Mouse (Mus musculus): ENCODE data around the gene 4930404H24Rik.
"Not testable (repeated sequence)": the region's sequence is repeated elsewhere in the genome, so short reads cannot be mapped to it uniquely, and the experiment has no call there.

4930404H24Rik gene

GRCm38 (mm10) chr2:153478583-153478982 is 14.0 kb upstream of the 4930404H24Rik start:
- DNase-seq (ENCODE audit: low spot score), result peak; percentile 34

DNA sequence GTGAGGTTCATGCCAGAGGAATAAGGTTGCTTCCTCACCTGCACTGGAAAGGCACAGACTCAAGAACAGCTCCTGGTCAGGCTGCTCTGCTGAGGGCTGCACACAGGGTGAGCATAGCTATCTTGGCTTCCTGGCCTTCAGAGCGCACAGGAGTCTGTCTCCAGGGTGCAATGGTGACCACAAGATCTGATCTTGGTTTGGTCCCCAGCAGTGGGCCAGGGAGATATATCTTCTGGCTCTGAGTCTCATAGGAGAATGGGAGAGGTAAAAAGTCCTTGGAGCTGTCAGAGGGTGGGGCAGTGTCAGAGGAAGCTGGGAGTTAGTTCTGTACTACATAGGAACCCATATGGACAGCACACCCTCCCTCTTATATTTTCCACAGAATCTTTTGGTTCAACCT is 13.1 kb upstream of the 4930404H24Rik start:
- no peak for DNase-seq (ENCODE audit: low spot score)

- DNase-seq (ENCODE audit: low spot score), result no peak
These were observed 11.3 kb upstream of the 4930404H24Rik start for GRCm38 (mm10) chr2:153481108-153481860.

DNA sequence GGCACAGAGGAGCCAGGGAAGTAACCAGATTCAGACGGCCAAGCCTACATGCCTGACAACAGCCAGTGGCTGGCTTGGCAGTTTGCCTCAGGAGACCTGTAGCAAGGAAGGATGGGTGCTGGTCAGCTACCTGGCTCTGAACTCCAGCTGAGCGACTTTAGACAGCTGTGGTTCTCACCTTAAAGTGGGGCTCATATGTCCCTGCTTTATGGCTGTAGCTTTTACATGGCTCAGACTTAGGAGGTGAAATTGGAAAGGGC is 10.8 kb upstream of the 4930404H24Rik start:
- no peak for DNase-seq (ENCODE audit: low spot score)

- no peak for DNase-seq (ENCODE audit: low spot score)
These were observed 9.2 kb upstream of the 4930404H24Rik start for GRCm38 (mm10) chr2:153483118-153483983.

DNA sequence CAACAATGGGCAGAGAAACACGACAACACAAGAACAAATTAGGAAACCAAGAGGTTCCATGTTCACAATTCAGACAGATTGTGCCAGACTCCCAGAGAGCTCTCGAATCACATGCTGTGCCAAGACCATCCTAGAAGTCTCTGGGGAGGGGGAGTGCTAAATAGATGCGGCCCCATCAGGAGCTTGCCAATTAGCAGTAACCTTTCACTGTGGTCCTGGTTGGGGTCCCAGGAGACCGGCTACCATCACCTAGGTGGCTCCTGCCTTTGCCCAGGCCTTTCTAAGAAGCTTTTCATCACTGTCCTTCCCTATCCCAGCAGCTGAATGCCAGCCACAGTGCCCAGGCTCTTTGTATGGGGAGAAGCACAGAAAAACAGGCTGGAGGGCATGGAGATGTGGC is 8.5 kb upstream of the 4930404H24Rik start:
- DNase-seq (ENCODE audit: low spot score), result no peak

- no peak for DNase-seq (ENCODE audit: low spot score)
These were observed 2.5 kb upstream of the 4930404H24Rik start for GRCm38 (mm10) chr2:153490116-153490515.

DNA sequence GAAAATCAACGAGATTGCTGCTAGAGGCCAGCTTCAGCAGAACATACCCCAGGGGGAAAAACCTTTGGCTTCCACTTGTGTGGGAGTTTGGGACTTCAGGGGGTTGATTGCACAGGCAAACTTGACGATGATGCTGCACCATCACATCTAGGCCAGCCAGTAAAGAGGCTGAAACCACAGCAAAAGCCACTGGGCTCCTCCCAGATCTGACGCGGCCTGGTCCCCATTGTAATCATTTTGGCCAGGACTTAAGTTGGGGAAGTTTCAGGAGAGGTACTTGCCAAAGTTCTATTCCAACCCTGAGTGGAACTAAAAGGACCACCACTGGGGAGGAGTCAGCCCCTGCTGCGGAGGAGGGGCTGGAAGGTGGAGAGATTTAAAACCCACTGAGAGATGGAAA is 1.6 kb upstream of the 4930404H24Rik start:
- DNase-seq (ENCODE audit: low spot score), result no peak

DNA sequence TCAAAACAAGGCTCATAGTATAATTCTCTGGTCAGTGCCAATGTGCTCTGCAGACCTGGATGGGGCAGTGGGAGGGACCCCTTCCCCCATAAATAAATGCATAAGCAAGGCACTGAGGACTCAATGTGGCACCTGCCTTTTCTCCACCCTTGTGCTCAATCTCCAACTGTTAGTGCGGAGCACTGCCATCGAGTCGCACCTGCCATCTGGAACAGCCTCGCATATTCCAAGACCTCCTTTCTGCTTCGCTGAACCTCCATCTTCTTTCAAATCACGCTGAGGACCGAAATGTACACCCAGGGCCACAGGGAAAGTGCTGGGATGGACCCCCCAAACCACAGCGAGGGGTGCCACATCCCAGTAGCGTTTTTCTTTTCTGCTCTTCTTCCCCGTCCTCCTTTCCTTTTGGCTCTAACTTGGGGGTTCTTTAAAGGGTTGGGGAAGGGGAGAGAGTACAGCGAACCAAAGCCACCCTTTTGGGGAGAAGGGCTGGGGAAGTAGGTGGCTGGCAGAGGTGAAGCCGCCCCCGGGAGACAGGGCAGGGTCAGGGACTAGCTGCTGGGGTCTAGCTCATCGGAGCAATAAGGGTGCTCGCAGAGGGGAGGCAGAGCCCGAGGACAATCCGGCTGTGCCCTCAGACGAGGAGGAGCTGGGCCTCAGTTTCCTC is 945 bp upstream of the 4930404H24Rik start:
- DNase-seq (ENCODE audit: low spot score), result no peak

- DNase-seq (ENCODE audit: low spot score), result peak; percentile 9
These were observed 442 bp upstream of the 4930404H24Rik start for GRCm38 (mm10) chr2:153492179-153492517.

- DNase-seq (ENCODE audit: low spot score), result no peak
These were observed 772 bp downstream of the 4930404H24Rik start for GRCm38 (mm10) chr2:153493393-153493731.

GRCm38 (mm10) chr2:153493781-153494292 is 1.2 kb downstream of the 4930404H24Rik start:
- peak; percentile 13 for DNase-seq (ENCODE audit: low spot score)

DNA sequence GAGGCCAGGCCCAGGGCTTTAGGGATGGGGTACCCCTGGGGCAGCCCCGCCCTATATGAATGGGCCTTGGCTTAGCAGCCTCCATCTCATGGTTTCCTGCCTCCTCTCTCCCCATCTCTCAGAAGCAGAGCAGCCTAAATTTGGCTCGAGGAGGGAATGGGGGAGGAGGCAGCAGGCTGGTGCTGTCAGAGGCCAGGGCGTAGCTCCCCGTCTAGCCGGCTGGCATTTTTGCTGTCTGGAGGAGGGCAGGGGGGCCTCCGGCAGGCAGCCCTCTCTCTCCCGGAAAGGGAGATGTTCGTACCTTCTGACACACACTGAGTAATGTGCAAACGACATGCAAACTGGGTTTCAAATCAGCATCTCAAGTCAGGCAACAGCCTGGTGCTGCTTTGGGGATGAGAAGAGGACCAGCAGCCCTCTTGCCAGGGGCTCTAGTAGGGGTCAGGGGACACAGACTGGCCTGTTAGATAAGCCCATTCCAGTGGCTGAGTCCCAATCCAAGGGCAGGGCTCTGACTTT is 1.8 kb downstream of the 4930404H24Rik start:
- peak; percentile 15 for DNase-seq (ENCODE audit: low spot score)

GRCm38 (mm10) chr2:153495391-153495790 is 2.8 kb downstream of the 4930404H24Rik start:
- DNase-seq (ENCODE audit: low spot score), result not testable (repeated sequence)

GRCm38 (mm10) chr2:153495818-153496217 is 3.2 kb downstream of the 4930404H24Rik start:
- DNase-seq (ENCODE audit: low spot score), result peak; percentile 40

DNA sequence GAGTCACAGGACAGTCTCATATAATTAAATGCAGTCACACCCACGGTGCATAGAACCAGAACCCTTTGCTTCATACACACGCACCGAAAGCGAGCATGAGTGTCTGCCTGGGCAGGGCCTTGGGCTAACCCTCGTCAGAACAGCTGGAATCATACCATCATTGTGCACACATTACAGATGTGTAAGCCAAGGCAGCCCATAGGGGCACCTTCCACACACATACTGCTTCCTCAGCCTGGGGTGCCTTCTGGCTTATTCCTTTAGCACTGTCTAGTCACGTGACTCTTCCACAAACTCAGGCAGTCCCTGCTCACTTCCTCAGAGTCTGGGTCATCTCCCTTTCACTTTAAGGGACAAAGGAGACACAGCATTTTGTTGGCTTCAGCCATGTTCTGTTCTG is 3.7 kb downstream of the 4930404H24Rik start:
- no peak for DNase-seq (ENCODE audit: low spot score)

DNA sequence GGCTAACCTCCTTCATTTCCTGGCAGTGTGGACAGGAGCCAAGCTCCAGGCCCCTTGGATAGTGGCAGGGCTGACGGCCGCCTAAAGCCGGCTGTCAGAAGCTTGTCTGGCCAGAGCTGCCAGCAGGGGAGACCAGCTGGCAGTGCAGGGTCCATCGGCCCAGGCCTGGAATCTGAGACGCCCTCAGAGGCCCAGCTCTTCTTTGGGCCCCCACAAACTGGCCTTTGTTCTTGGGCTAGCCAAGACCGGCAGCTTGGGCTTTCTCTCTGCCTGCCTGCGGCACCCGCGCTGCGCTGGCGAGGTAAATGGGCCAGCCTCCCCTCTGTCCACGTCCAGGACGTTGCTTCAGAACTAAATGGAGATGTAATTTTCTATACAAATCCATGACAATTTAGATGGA is 4.3 kb downstream of the 4930404H24Rik start:
- no peak for DNase-seq (ENCODE audit: low spot score)

- no peak for DNase-seq (ENCODE audit: low spot score)
These were observed 6.6 kb downstream of the 4930404H24Rik start for GRCm38 (mm10) chr2:153499154-153499553.

GRCm38 (mm10) chr2:153506385-153506784 is 13.8 kb downstream of the 4930404H24Rik start:
- DNase-seq (ENCODE audit: low spot score), result no peak

DNA sequence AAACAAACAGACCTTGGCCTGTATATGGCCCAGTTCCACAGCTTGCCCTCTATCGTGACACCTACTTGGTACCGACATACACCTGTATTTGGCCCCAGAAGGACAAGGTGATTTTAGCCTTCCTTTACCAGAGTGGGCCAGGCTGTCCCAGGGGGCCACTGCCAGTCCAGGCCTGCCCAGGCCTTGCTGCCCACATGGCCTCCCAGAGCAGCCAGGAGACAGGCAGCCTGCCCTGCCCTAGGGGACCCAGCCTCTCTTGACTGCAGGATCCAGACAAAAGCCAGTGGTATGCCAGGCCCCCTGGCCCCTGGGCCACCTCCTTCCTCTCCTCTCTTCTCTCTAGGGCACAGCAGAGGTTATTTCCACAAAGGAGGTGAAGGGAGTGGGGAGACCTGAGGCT is 15.4 kb downstream of the 4930404H24Rik start:
- DNase-seq (ENCODE audit: low spot score), result no peak

GRCm38 (mm10) chr2:153508405-153508804 is 15.8 kb downstream of the 4930404H24Rik start:
- DNase-seq (ENCODE audit: low spot score), result no peak

GRCm38 (mm10) chr2:153509211-153510029 is 16.8 kb downstream of the 4930404H24Rik start:
- DNase-seq (ENCODE audit: low spot score), result no peak
